Mouse (Mus musculus): ENCODE measurements around the gene Dnajc4.

Gene Dnajc4

GRCm38 (mm10) chr19:6975537-6976521 lies 16.5 kb downstream of the Dnajc4 start, which contains the start of gene Plcb3:
Plcb3 (minus strand) TSS chr19:6976470.
- DNase-seq (ENCODE audit: low spot score), result no peak

GRCm38 (mm10) chr19:6974211-6975205 lies 17.9 kb downstream of the Dnajc4 start, which contains the start of gene Ppp1r14b:
Ppp1r14b (plus strand) TSS chr19:6974968.
- DNase-seq (ENCODE audit: low spot score), result no peak

- no peak for DNase-seq (ENCODE audit: low spot score)
Measured at GRCm38 (mm10) chr19:6973581-6974190, 18.7 kb downstream of the Dnajc4 start.

- no peak for DNase-seq (ENCODE audit: low spot score)
Measured at GRCm38 (mm10) chr19:6972247-6972917, 20.0 kb downstream of the Dnajc4 start.

GRCm38 (mm10) chr19:6971644-6972043 lies 20.7 kb downstream of the Dnajc4 start:
- DNase-seq (ENCODE audit: low spot score), result no peak

- DNase-seq (ENCODE audit: low spot score), result no peak
Measured at GRCm38 (mm10) chr19:6970460-6971085, 21.8 kb downstream of the Dnajc4 start.

- no peak for DNase-seq (ENCODE audit: low spot score)
Measured at GRCm38 (mm10) chr19:6969665-6970381, 22.5 kb downstream of the Dnajc4 start.

- no peak for DNase-seq (ENCODE audit: low spot score)
Measured at GRCm38 (mm10) chr19:6969291-6969664, 23.1 kb downstream of the Dnajc4 start.

- DNase-seq (ENCODE audit: low spot score), result no peak
Measured at GRCm38 (mm10) chr19:6968491-6969271, 23.7 kb downstream of the Dnajc4 start.

GRCm38 (mm10) chr19:6956461-6956860 lies 35.9 kb downstream of the Dnajc4 start:
- no peak for DNase-seq (ENCODE audit: low spot score)

- no peak for DNase-seq (ENCODE audit: low spot score)
Measured at GRCm38 (mm10) chr19:6955424-6955823, 36.9 kb downstream of the Dnajc4 start.

GRCm38 (mm10) chr19:6954046-6954445 lies 38.3 kb downstream of the Dnajc4 start:
- no peak for DNase-seq (ENCODE audit: low spot score)

- DNase-seq (ENCODE audit: low spot score), result no peak
Measured at GRCm38 (mm10) chr19:6952712-6953037, 39.7 kb downstream of the Dnajc4 start.

GRCm38 (mm10) chr19:6951994-6952711 lies 40.2 kb downstream of the Dnajc4 start:
- DNase-seq (ENCODE audit: low spot score), result no peak

GRCm38 (mm10) chr19:6951381-6951968 lies 40.9 kb downstream of the Dnajc4 start:
- DNase-seq (ENCODE audit: low spot score), result peak; percentile 89

GRCm38 (mm10) chr19:6950613-6951153 lies 41.7 kb downstream of the Dnajc4 start:
- DNase-seq (ENCODE audit: low spot score), result no peak

GRCm38 (mm10) chr19:6949951-6950350 lies 42.4 kb downstream of the Dnajc4 start:
- no peak for DNase-seq (ENCODE audit: low spot score)

GRCm38 (mm10) chr19:6949532-6949931 lies 42.8 kb downstream of the Dnajc4 start:
- no peak for DNase-seq (ENCODE audit: low spot score)
